Mouse (Mus musculus) intestine, embryonic 16.5 days (tissue): Measurements from ENCODE around the gene Oip5. TPM values are rescaled to one million over a fixed set of nuclear protein-coding genes. Genes with fewer than 3 reads are reported as not detected.
"Not testable (repeated sequence)": the region's sequence is repeated elsewhere in the genome, so short reads cannot be mapped to it uniquely, and the experiment has no call there.

ENCODE experiments used
- ATAC-seq: fragments of 200-750 bp; cut with Nextera tagmentation; 2 replicates; pipeline ENCODE4 v1.8.0; 2017; ENCODE audit warnings: moderate TSS enrichment, moderate library complexity
- H3K27ac ChIP-seq: fragments of 300-500 bp; sonication (generic); 2 replicates; pipeline ENCODE4 v1.5.1; 2014; ENCODE audit warnings: mild to moderate bottlenecking, low read length
- H3K27me3 ChIP-seq: fragments of 300-500 bp; sonication (generic); replicated peaks from 2 replicates; pipeline ENCODE4 v1.6.1; 2014; ENCODE audit warnings: low read length, control low read depth, mixed read lengths; ENCODE audit not compliant: control insufficient read depth, insufficient read depth
- H3K36me3 ChIP-seq: fragments of 300-500 bp; sonication (generic); 2 replicates; pipeline ENCODE4 v1.6.1; 2014; ENCODE audit warnings: low read length, control low read depth; ENCODE audit not compliant: control insufficient read depth, insufficient read depth
- H3K4me1 ChIP-seq: fragments of 300-500 bp; sonication (generic); 2 replicates; pipeline ENCODE4 v1.6.1; 2014; ENCODE audit warnings: low read length, control low read depth, mixed read lengths; ENCODE audit not compliant: control insufficient read depth, insufficient read depth
- H3K4me2 ChIP-seq: fragments of 300-500 bp; sonication (generic); 2 replicates; pipeline ENCODE4 v1.6.1; 2014; ENCODE audit warnings: low read depth, low read length, control low read depth
- H3K4me3 ChIP-seq: fragments of 300-500 bp; sonication (generic); 2 replicates; pipeline ENCODE4 v1.5.1; 2014; ENCODE audit warnings: mild to moderate bottlenecking, low read length
- H3K9ac ChIP-seq: fragments of 300-500 bp; sonication (generic); 2 replicates; pipeline ENCODE4 v1.6.1; 2014; ENCODE audit warnings: low read depth, low read length
- H3K9me3 ChIP-seq: fragments of 300-500 bp; sonication (generic); 2 replicates; pipeline ENCODE4 v1.6.1; 2016; ENCODE audit warnings: low read length, control low read depth; ENCODE audit not compliant: control insufficient read depth
- WGBS: fragments of 180-500 bp; shearing (Covaris S2); extraction: QIAGEN DNeasy Blood & Tissue Kit; methylation state at CpG from one replicate; pipeline ENCODE4 v1.1.7; 2014; 5-methylcytosine and 5-hydroxymethylcytosine counted together
- polyA plus RNA-seq: library from polyadenylated mRNA; unstranded; fragments of >200 nt; fragmentation: Nextera tagmentation; extraction: Ambion mirVana; gene quantifications from 2 replicates; pipeline ENCODE4 v1.2.1, GENCODE M21; 2015

The Oip5 gene
- polyA plus RNA-seq, 1 experiment from 2014 or later = 23.6 TPM

DNA sequence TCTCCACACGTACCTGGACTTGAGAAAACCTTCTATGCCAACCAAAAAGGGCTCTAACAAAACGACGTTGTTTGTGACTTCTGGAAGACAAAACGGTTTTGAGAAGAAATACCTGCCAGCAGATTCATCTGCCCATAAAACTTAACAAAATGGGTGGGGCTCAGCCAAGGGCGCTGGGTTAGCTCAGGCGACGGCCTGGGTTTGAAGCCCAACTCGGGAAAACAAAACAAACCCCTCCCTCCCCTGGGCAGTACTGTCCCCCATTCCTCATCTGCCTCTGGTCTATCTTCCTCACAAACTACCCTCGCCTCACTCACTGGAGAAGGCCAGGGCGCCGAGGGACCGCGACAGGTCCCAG is 449 bp downstream of the Oip5 start:
- H3K36me3 ChIP-seq = no peaks in the 10 kb centered on the region
- peaks cover 24% of the 10 kb centered on the region for H3K4me1 ChIP-seq
- peak overlapping the region; percentile 84 for H3K4me3 ChIP-seq
- H3K9ac ChIP-seq = peak overlapping the region; percentile 82
- 0% methylated on average over 13 of the region's 13 CpGs for WGBS
- no peaks in the 10 kb centered on the region for H3K9me3 ChIP-seq
- peak overlapping the region; percentile 61 for H3K27ac ChIP-seq
- no peaks in the 10 kb centered on the region for H3K27me3 ChIP-seq
- no peak for ATAC-seq
- peak overlapping the region; percentile 76 for H3K4me2 ChIP-seq

DNA sequence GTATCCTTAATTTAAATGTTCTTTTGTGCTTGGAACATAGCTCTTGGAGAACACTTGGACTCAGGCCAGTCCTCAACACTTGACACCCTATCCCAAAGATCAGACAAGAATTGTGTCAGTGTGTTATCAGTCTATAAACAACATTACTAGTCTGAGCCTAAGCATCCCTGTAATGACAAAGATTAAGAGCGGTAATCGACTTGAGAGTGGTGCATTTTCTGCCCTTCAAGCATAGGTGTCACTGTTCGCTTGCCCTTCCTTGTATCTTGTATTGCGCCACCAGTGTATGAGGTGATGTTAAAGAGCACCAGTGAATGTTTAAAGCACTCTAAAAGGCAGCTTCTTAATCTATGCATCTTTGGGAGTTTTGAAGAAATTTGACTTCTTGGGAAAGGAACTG is 11.2 kb downstream of the Oip5 start:
- H3K27me3 ChIP-seq = no peaks in the 10 kb centered on the region
- no peak for ATAC-seq
- 91% methylated on average over 4 of the region's 4 CpGs for WGBS
- peaks cover 6% of the 10 kb centered on the region for H3K36me3 ChIP-seq
- no peaks in the 10 kb centered on the region for H3K4me1 ChIP-seq
- no peak overlapping the region for H3K9ac ChIP-seq
- no peak overlapping the region for H3K4me3 ChIP-seq
- no peak overlapping the region for H3K27ac ChIP-seq
- no peaks in the 10 kb centered on the region for H3K9me3 ChIP-seq
- no peak overlapping the region for H3K4me2 ChIP-seq

DNA sequence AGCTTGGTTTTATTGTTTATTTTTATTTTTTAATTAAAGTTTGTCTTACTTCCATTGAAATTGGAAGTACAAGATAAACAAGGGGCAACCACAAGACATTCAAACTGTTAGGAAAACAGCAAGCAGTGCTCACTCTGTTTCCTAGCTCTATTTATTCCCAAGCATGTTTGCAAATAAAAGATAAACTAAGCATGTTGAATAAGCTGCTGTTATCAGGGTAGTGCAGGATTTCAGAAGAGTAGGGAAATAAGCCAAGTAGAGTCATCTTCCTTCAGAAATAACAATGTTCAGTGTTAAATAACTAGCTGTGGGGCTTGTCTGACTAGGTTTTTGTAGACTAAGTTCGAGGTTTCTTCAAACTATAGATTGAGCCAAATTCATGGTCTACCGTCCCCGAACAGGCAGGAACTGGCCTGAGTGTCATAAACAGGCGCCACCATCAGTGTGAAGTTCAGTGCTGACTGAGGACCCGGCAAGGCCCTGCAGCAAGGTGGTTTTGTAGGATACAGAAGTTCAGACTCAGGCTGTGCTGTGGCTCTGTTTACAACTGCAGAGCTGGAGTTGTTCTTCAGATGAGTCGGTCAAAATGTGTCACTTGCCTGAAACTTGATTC is 12.8 kb downstream of the Oip5 start:
- Histone ChIP-seq H3K4me2 (no peak overlapping the region), H3K27ac (no peak overlapping the region), H3K9ac (no peak overlapping the region), H3K4me3 (no peak overlapping the region), H3K4me1 (0 out of 2 replicates have a peak, but pooled peaks cover 4% of the 10 kb centered on the region), H3K9me3 (no peaks in the 10 kb centered on the region), H3K36me3 (peaks cover 8% of the 10 kb centered on the region), H3K27me3 (no peaks in the 10 kb centered on the region)
- peak; percentile 53; the same call in 1 of the 2 replicates for ATAC-seq
- WGBS = 87% methylated on average over 6 of the region's 6 CpGs

DNA sequence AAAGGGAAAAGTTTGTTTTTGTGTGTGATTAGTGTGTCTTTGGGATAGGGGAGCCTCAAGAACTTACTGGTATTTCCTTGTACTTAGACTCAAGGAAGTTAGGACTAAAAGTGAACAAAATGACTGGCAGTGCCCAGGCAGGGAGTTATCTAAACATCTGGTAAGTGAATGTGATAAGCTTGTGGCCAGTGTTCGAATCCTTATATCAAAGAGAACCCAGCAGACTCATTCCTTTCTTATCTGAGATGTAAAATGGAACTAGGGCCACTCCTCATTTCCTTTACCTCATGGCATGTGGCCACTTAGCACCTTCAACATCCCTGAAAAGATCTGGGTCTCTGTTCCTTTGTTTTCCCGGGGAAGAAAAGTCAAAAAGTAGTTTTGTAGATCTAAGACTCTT is 14.4 kb downstream of the Oip5 start:
- Histone ChIP-seq H3K4me3 (no peak overlapping the region), H3K36me3 (peaks cover 5% of the 10 kb centered on the region), H3K27me3 (no peaks in the 10 kb centered on the region), H3K9me3 (no peaks in the 10 kb centered on the region), H3K4me2 (no peak overlapping the region), H3K9ac (no peak overlapping the region), H3K4me1 (0 out of 2 replicates have a peak, but pooled peaks cover 4% of the 10 kb centered on the region), H3K27ac (no peak overlapping the region)
- WGBS = 62% methylated on average over 2 of the region's 2 CpGs
- ATAC-seq = no peak

DNA sequence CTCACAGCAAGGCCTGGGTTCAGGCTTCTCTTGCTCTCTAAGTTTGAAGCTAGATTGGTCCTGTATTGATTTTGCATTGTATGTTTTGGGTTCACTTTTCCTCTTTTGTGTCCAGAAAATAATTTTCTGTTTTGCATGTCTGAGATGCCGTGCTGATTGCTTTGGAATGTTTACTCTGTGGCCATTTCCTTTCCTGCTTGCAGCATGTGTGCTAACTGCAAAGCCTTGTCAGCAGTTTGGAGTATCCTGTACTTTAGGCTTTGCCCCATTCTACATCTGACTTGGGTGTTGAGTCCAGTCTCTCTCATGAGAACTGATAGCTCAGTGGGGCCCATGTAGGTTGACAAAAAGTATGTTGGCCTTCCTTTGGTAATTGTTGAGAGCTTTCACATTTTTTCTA is 15.8 kb downstream of the Oip5 start:
- peaks cover 5% of the 10 kb centered on the region; the same call in 1 of the 2 replicates for H3K36me3 ChIP-seq
- H3K4me2 ChIP-seq = no peak overlapping the region
- H3K4me1 ChIP-seq = 0 out of 2 replicates have a peak, but pooled peaks cover 4% of the 10 kb centered on the region
- ATAC-seq = 0 out of 2 replicates have a peak, but pooled peaks have one; percentile 55
- H3K27me3 ChIP-seq = no peaks in the 10 kb centered on the region
- H3K9ac ChIP-seq = no peak overlapping the region
- H3K9me3 ChIP-seq = no peaks in the 10 kb centered on the region
- 37% methylated on average over 1 of the region's 1 CpGs for WGBS
- H3K27ac ChIP-seq = peak overlapping the region; percentile 48; the same call in 1 of the 2 replicates
- H3K4me3 ChIP-seq = no peak overlapping the region

DNA sequence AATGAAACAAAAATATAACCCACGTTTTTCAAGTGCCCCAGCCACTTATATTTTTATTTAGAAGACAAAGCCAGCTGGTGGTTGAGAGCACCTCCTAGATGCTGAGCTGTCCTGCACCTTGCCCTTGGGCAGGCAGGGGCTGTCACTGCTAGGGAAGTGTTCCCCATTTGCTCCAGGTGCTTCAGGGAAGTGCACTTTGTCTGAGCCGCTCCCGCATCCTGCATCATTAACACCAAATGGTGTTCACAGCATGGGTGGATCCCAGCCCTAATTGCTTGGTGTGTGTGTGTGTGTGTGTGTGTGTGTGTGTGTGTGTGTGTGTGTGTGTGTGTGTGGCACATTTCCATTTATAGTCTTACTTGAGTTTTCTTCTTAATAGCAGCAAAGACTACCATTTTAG is 16.7 kb downstream of the Oip5 start:
- H3K9ac ChIP-seq, H3K9me3 ChIP-seq, H3K27me3 ChIP-seq, H3K27ac ChIP-seq, H3K4me3 ChIP-seq, H3K4me2 ChIP-seq, H3K4me1 ChIP-seq: not testable (repeated sequence)
- ATAC-seq = 0 out of 2 replicates have a peak, but pooled peaks have one; percentile 45
- H3K36me3 ChIP-seq = peaks cover 11% of the 10 kb centered on the region; the same call in 1 of the 2 replicates
- WGBS = 56% methylated on average over 3 of the region's 3 CpGs

DNA sequence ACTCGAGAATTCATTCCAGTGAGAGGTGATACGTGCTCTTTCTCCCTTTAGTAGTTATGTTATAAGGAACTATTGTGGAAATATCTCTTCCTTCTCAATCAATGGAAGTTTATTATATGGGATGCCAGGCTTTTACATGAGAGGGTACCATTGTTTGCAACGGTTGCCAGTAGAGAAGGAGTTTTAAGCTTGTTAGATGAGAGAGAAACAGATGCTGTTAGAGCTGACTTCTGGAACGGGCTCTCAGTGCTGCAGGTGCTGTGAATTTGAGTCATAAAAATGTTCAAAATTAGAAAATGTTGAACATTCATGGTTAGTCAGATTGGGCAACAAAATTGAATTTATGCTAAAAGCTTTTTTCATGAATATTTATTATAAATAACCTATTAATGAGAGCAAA is 17.2 kb downstream of the Oip5 start:
- no peaks in the 10 kb centered on the region for H3K27me3 ChIP-seq
- H3K27ac ChIP-seq = no peak overlapping the region
- no peak overlapping the region for H3K4me3 ChIP-seq
- H3K9ac ChIP-seq = no peak overlapping the region
- 80% methylated on average over 4 of the region's 4 CpGs for WGBS
- ATAC-seq = no peak
- H3K9me3 ChIP-seq = no peaks in the 10 kb centered on the region
- H3K4me2 ChIP-seq = no peak overlapping the region
- H3K4me1 ChIP-seq = 0 out of 2 replicates have a peak, but pooled peaks cover 4% of the 10 kb centered on the region
- H3K36me3 ChIP-seq = peaks cover 13% of the 10 kb centered on the region

DNA sequence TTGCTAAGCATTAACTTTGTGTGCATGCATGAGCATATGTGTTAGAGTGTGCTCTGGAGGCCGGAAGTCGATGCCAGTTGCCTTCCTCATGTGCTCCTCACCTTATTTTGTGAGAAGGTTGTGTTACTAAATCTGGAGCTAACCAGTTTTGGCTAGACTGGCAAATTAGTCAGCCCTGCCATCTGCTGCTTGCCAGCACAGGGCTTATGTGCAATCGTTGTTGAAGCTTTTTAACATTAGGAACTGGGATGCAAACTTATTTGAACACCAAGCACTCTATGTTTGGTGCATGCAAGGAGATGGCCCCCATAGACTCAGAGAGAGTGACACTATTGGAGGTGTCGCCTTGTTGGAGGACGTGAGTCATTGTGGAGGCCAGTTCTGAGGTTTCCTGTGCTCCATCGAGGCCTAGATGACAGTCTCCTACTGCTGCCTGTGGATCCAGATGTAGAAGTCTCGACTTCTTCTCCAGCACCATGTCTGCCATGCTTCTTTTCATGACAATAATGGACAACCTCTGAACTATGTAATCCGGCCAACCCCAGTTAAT is 21.4 kb downstream of the Oip5 start:
- peaks cover 8% of the 10 kb centered on the region; the same call in 1 of the 2 replicates for H3K4me1 ChIP-seq
- H3K36me3 ChIP-seq = peaks cover 13% of the 10 kb centered on the region
- no peaks in the 10 kb centered on the region for H3K9me3 ChIP-seq
- WGBS = 88% methylated on average over 8 of the region's 8 CpGs
- no peak overlapping the region for H3K27ac ChIP-seq
- H3K27me3 ChIP-seq = no peaks in the 10 kb centered on the region
- H3K4me3 ChIP-seq = no peak overlapping the region
- no peak overlapping the region for H3K9ac ChIP-seq
- no peak overlapping the region for H3K4me2 ChIP-seq
- no peak for ATAC-seq

DNA sequence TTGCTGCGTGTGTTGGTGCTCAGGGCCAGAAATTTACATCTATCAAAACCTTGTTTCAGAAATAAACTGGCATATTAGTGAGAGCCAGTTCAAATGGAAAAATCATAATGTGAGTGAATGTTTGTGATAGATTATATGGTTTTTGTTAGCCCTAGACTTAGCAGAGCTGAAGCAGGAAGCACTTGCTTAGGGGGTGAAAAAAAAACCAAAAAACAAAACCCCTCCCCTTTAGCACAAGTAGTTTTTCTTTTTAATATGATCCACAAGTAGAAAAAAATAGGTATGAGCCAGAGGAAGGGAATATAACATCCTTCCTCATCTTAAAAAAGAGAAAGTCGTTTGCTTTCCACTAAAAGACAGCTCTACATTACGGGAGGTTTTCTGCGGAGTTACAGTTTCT is 23.0 kb downstream of the Oip5 start:
- no peaks in the 10 kb centered on the region for H3K27me3 ChIP-seq

More for the DNA sequence above, 23.0 kb downstream of the Oip5 start:
- H3K9ac ChIP-seq = no peak overlapping the region; the same call in 1 of the 2 replicates
- H3K4me3 ChIP-seq = peak overlapping the region; percentile 94
- 24% methylated on average over 4 of the region's 4 CpGs for WGBS
- peaks cover 4% of the 10 kb centered on the region; the same call in 1 of the 2 replicates for H3K4me1 ChIP-seq
- peaks cover 10% of the 10 kb centered on the region; the same call in 1 of the 2 replicates for H3K36me3 ChIP-seq
- no peaks in the 10 kb centered on the region for H3K9me3 ChIP-seq
- no peak overlapping the region for H3K27ac ChIP-seq
- H3K4me2 ChIP-seq = peak overlapping the region; percentile 64
- no peak for ATAC-seq
